Mouse (Mus musculus) heart, postnatal 14 days (tissue): ENCODE data around the gene Abhd6. TPM values are rescaled to one million over a fixed set of nuclear protein-coding genes. Genes with fewer than 3 reads are reported as not detected.
A peak's percentile ranks its signal among the peaks of the same experiment; 100 is the strongest.

ENCODE experiments used
- DNase-seq, 2 experiments: peaks; one replicate each; pipeline ENCODE4 v3.0.0; 2021 to 2022
- intact Hi-C: fragments of 180-260 bp; cut with DNase I; formaldehyde crosslinking; loops from one replicate; pipeline ENCODE4 v1.15.1; 2025
- total RNA-seq, 2 experiments: library from RNA; stranded (reverse); gene quantifications; 2 replicates each; pipeline ENCODE4 v1.2.3; 2021

The Abhd6 gene
- total RNA-seq, 2 experiments from 2014 or later: 7.6 to 8.8 TPM

GRCm38 (mm10) chr14:8049334-8049733, 46.6 kb downstream of the Abhd6 start:
- no peak for DNase-seq
- intact Hi-C loops: loop anchor here (10.0 kb wide), 1 partner anchor 85 kb away; no protein-coding TSS in a partner anchor

- intact Hi-C loops: no loop called here
- no peak for DNase-seq
Observed at GRCm38 (mm10) chr14:8051869-8052268, 49.2 kb downstream of the Abhd6 start.

DNA sequence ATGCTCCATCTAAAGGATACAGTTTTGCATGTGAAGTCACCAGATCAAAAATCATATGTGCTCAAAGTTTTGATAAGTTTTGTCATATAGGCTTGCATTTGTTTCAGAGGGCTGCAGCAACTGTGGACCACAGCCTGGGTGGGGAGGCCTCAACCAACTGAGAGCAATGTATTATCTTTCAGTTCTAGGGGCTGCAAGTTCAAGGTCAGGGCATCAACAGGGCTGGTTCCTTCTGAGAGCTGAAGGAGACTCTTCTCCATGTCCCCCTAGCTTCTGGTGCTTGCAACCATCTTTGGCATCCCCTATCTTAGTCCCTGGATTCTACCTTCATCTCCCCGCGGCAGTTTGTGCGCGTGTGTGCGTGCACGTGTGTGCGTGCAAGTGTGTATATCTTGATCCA, 50.0 kb downstream of the Abhd6 start:
- intact Hi-C loops: no loop called here
- no peak for DNase-seq

DNA sequence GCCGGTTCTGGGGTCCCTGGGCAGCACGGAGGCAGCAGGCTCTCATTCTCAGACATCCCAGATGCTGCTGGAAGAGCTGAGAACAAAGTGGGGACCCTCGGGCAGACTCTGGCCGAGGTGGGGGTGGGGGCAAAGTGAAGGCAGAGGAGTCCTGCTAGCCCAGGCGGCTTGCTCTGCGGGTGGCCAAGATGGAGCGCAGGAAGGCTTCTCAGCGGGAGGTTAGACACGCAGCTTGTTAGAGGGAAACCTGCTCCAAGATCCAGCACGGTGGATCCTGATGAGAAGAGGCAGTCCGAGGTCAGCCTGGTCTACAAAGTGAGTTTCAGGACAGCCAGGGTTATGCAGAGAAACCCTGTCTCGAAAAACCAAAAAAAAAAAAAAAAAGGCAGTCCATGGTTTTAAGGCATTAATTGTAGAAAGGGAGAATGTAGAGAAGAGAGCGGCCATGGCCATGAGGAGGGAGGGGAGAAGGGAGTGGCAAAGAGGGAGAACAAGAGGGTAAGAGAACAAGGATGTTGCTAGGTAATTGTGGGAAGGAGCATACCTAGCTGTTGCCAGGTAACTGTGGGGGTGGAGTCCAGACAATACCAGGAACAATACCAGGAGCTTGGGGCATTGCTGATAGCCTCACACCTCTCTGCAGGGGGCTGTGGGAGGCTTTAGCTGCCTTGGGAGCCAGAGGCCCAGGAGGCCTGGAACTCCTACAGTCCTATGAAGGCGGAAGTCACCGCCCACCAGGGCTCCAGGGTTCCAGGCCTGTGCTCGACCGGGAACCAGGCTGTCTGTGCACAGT, 51.8 kb downstream of the Abhd6 start:
- intact Hi-C loops: no loop called here
- no peak for DNase-seq

GRCm38 (mm10) chr14:8056076-8056475, 53.4 kb downstream of the Abhd6 start:
- DNase-seq: no peak
- intact Hi-C loops: no loop called here

DNA sequence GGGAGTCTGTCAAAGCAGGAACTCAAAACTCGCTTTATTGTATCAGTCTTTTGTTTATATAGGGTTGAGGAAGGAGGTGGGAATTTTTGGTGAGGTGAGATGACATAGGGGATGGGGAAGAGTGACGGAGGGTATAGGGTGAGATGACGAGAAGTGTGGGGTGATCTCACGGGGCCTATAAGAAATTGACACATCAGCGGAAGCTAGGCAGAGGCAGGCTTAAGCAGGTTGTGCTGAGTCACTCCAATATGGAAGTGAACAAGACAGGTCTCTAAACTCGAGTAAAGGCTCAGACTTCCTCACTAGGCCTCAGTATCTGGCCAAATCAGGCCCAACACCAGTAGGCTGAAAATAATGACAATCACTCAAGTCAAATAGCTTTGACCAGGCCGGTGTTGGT, 57.2 kb downstream of the Abhd6 start:
- DNase-seq: no peak

DNA sequence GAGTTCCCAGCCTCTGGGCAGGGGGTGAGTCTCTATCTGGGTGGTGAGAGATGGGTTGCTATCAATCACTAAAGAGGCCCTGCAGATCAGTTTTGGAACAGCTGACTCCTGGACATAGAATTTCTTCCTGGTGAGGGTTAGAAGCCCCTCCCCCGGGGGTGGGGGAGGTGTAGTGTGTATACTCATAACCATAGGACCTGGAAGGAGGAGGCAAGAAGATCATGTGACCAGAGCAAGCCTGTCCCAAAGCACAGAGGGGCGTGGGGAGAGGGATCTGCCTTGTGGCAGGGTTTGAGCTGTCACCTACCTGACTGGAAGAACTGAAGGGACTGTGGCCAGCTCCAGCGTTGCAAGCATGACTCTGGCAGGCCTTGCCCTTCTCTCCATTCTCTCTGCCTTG, 59.4 kb downstream of the Abhd6 start:
- intact Hi-C loops: no loop called here
- no peak for DNase-seq

More for the DNA sequence above, 57.2 kb downstream of the Abhd6 start:
- intact Hi-C loops: no loop called here

GRCm38 (mm10) chr14:8062537-8063301, 60.0 kb downstream of the Abhd6 start:
- peak in 1 of 2 experiments; percentile 16 for DNase-seq
- intact Hi-C loops: no loop called here

- intact Hi-C loops: no loop called here
- DNase-seq: no peak
Observed at GRCm38 (mm10) chr14:8063835-8064785, 61.4 kb downstream of the Abhd6 start.

GRCm38 (mm10) chr14:8080165-8080679, 77.5 kb downstream of the Abhd6 start, which contains the start of gene Rpp14:
Gene Rpp14, plus strand, starts transcription at chr14:8080367.
- intact Hi-C loops: no loop called here
- DNase-seq: peak; percentile 94 to 97

DNA sequence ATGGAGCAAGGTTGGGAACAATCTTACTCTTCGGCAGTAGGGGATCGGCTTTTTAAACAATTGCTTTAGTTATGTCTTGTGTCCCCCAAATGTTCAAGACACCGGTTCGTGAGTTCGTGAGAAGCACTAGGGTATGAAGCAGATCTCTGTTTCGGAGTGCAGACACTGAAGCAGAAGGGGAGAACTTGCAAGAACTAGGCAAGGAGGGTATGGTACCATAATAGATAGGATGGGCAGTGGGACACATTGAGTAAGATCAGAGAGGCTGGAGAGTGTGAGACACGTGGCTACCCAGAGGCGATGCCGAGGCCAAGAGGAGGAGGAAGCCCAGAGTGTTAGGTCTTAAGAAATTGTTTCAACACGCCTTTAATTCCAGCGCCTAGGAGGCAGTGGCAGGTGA, 78.0 kb downstream of the Abhd6 start:
- no peak for DNase-seq
- intact Hi-C loops: no loop called here

GRCm38 (mm10) chr14:8082949-8083348, 80.2 kb downstream of the Abhd6 start:
- intact Hi-C loops: no loop called here
- DNase-seq: no peak

GRCm38 (mm10) chr14:8089016-8089415, 86.3 kb downstream of the Abhd6 start:
- intact Hi-C loops: no loop called here
- DNase-seq: no peak

DNA sequence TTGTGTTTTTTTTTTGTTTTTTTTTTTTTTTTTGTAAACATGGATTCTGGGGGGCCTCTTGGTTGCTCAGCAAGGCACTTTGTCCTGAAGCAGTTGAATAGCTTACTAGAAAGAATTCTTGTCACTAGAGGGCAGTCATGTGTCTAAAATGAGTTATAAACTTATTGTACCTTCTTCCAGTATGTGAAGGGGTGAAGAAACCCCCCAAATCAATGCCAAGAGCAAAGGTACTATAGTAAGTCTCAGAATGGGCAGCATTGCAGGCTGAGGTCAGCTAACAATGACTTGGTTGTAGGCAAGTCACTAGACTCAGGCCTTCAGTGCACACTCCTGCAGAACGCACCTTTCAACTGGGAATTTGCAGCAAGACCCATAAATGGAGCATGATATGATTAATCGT, 89.9 kb downstream of the Abhd6 start:
- DNase-seq: no peak
- intact Hi-C loops: loop anchor here (2.0 to 5.0 kb wide), 2 partner anchors 64 to 255 kb away; no protein-coding TSS in a partner anchor

GRCm38 (mm10) chr14:8093427-8093826, 90.7 kb downstream of the Abhd6 start:
- DNase-seq: no peak
- intact Hi-C loops: loop anchor here (2.0 to 5.0 kb wide), 2 partner anchors 63 to 254 kb away; no protein-coding TSS in a partner anchor

GRCm38 (mm10) chr14:8094931-8095561, 92.3 kb downstream of the Abhd6 start:
- intact Hi-C loops: loop anchor here (5.0 kb wide), 3 partner anchors 117 to 252 kb away; partner anchors contain the start of genes Acox2 and Kctd6
- DNase-seq: no peak

GRCm38 (mm10) chr14:8095562-8095950, 92.9 kb downstream of the Abhd6 start:
- intact Hi-C loops: loop anchor here (5.0 kb wide), 2 partner anchors 117 to 162 kb away; partner anchors contain the start of genes Acox2 and Kctd6

GRCm38 (mm10) chr14:8097978-8098686, 95.4 kb downstream of the Abhd6 start, which contains the start of gene Pxk:
Gene Pxk, plus strand, starts transcription at chr14:8098211.
- peak; percentile 94 to 95 for DNase-seq
- intact Hi-C loops: loop anchor here (5.0 kb wide), 2 partner anchors 114 to 159 kb away; partner anchors contain the start of genes Acox2 and Kctd6

More at GRCm38 (mm10) chr14:8095562-8095950, 92.9 kb downstream of the Abhd6 start:
- peak; percentile 20 to 36 for DNase-seq

DNA sequence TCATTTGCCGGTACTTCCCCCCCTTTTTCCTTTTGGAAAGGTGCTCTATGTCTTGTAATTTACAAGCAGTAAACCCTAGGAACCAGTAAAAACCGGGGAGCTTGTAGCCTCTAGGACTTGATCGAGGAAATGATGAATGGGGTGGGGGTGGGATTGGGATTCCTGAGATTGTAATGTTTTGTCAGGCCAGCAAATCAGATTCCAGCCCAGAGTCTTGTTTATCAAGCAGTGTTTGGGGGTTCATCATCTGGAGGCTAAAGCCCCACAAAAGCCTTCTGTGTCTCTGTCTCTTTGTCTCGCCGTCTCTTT, 95.9 kb downstream of the Abhd6 start:
- no peak for DNase-seq
- intact Hi-C loops: loop anchor here (5.0 kb wide), 2 partner anchors 114 to 159 kb away; partner anchors contain the start of genes Acox2 and Kctd6
